Mouse (Mus musculus): ENCODE results near the gene Bcl7b. TPM values are rescaled to one million over a fixed set of nuclear protein-coding genes. Genes with fewer than 3 reads are reported as not detected.
A peak's percentile ranks its signal among the peaks of the same experiment; 100 is the strongest.

Gene Bcl7b
- polyA plus RNA-seq, 1 experiment: 28.4 TPM

DNA sequence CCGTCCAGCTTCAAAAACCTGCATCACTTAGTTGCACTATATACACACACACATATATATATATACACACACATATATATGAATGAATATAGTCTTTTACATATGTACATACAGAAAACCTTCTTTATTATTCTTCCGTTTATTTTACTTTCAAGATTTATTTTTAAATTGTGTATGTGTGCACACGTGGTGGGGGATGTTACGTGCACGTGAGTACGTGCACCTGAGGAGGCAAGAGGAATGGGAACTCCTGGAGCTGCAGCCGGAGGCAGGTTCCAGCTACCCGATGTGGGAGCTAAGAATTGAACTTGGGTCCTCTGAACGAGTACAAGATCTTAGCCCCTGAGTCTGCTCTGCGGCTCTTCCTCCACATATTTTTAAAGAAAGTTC is 18.1 kb downstream of the Bcl7b start:
- H3K27me3 ChIP-seq (ENCODE audit: control insufficient read depth, insufficient read depth, low read length): no peaks in the 10 kb centered on the region
- peaks cover 8% of the 10 kb centered on the region for H3K4me1 ChIP-seq (ENCODE audit: control insufficient read depth, insufficient read depth, insufficient read length, low read length)
- peak overlapping the region; percentile 95 for H3K27ac ChIP-seq (ENCODE audit: insufficient read depth, low read depth, low read length)
- H3K36me3 ChIP-seq (ENCODE audit: control insufficient read depth, insufficient read depth, low read length): peaks cover 13% of the 10 kb centered on the region
- H3K4me3 ChIP-seq (ENCODE audit: low read depth, low read length): peak overlapping the region; percentile 67
- TF ChIP-seq CTCF (IDR thresholded peaks at IDR 0.05; ENCODE audit: extremely low read depth, insufficient read length, insufficient replicate concordance, low read depth, low read length) (no peak), POLR2A (IDR thresholded peaks at IDR 0.05; ENCODE audit: low read depth, low read length) (no peak)
- 18% methylated on average over 10 of the region's 10 CpGs for WGBS

DNA sequence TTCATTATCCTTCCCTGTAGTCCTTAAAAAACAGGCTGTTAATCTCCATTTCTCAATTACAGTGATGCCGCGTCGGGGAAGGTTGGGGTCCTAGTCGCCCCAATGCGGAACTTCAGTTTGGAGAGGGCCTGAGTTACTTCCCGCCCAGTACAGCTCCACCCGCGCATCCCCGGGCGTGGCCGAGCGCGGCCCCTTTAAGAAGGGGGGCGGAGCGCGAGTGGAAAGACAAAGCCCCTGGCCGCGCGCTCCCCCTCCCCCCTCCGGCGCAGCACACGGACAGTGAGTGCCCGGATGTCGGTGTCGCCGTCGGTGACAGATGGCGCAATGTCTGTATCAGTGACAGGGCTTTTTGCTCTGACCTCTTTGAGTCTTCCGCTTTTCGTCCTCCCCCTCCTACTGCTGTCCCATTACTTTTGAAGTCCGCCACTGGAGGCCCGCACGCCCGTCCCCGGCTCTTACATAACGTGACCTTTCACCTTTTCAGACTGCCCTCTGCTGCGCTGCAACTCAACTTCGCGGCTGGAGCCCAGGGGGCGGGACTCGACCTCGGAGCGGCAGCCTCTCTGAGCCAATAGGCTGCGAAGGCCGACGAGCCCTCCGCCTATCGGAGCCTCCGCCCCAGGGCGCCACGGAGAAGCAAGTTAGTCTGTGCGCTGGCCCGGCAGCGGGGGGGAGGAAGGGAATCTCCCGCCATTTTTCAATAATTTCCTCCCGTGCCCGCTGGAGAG is 18.7 kb downstream of the Bcl7b start, which contains the start of gene Baz1b:
Baz1b (plus strand) TSS at position 644 of the 728 bp plus-strand sequence.
- Histone ChIP-seq H3K36me3 (ENCODE audit: control insufficient read depth, insufficient read depth, low read length) (peaks cover 9% of the 10 kb centered on the region), H3K27ac (ENCODE audit: insufficient read depth, low read depth, low read length) (peak within 1 kb of the TSS; percentile 95), H3K27me3 (ENCODE audit: control insufficient read depth, insufficient read depth, low read length) (no peaks in the 10 kb centered on the region), H3K4me1 (ENCODE audit: control insufficient read depth, insufficient read depth, insufficient read length, low read length) (peaks cover 8% of the 10 kb centered on the region), H3K4me3 (ENCODE audit: low read depth, low read length) (peak within 1 kb of the TSS; percentile 96)
- TF ChIP-seq POLR2A (IDR thresholded peaks at IDR 0.05; ENCODE audit: low read depth, low read length) (peak; percentile 66), CTCF (IDR thresholded peaks at IDR 0.05; ENCODE audit: extremely low read depth, insufficient read length, insufficient replicate concordance, low read depth, low read length) (no peak)
- WGBS: under 1% methylated on average over 57 of the region's 57 CpGs

- H3K36me3 ChIP-seq (ENCODE audit: control insufficient read depth, insufficient read depth, low read length): peaks cover 3% of the 10 kb centered on the region; the same call in 1 of the 2 replicates
- H3K27me3 ChIP-seq (ENCODE audit: control insufficient read depth, insufficient read depth, low read length): no peaks in the 10 kb centered on the region
- under 1% methylated on average over 100 of the region's 102 CpGs for WGBS
- H3K4me3 ChIP-seq (ENCODE audit: low read depth, low read length): peak overlapping the region; percentile 96
- H3K27ac ChIP-seq (ENCODE audit: insufficient read depth, low read depth, low read length): peak overlapping the region; percentile 81
- peaks cover 8% of the 10 kb centered on the region for H3K4me1 ChIP-seq (ENCODE audit: control insufficient read depth, insufficient read depth, insufficient read length, low read length)
- TF ChIP-seq POLR2A (IDR thresholded peaks at IDR 0.05; ENCODE audit: low read depth, low read length) (no peak), CTCF (IDR thresholded peaks at IDR 0.05; ENCODE audit: extremely low read depth, insufficient read length, insufficient replicate concordance, low read depth, low read length) (no peak)
Observed at GRCm38 (mm10) chr5:135187349-135188213, 19.5 kb downstream of the Bcl7b start.

DNA sequence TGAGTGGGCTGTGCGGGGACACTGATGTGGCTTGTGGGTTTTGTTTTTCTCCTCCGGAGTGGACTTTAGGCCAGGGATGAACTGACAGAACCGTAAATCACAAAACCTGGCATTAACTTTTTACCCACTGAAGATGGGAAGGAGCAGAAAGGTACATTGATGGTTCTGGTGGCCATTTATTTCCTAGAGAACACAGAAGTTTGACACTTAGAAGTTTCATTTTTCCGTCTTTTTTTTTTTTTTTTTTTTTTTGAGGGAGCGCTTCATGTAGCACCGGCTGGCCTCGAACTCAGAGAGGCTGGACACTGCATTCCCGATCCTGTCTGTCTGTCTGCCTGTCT is 20.1 kb downstream of the Bcl7b start:
- no peaks in the 10 kb centered on the region for H3K27me3 ChIP-seq (ENCODE audit: control insufficient read depth, insufficient read depth, low read length)
- H3K27ac ChIP-seq (ENCODE audit: insufficient read depth, low read depth, low read length): peak overlapping the region; percentile 81; the same call in 1 of the 2 replicates
- TF ChIP-seq POLR2A (IDR thresholded peaks at IDR 0.05; ENCODE audit: low read depth, low read length) (no peak), CTCF (IDR thresholded peaks at IDR 0.05; ENCODE audit: extremely low read depth, insufficient read length, insufficient replicate concordance, low read depth, low read length) (no peak)
- peak overlapping the region; percentile 96 for H3K4me3 ChIP-seq (ENCODE audit: low read depth, low read length)
- H3K36me3 ChIP-seq (ENCODE audit: control insufficient read depth, insufficient read depth, low read length): peaks cover 3% of the 10 kb centered on the region; the same call in 1 of the 2 replicates
- H3K4me1 ChIP-seq (ENCODE audit: control insufficient read depth, insufficient read depth, insufficient read length, low read length): peaks cover 11% of the 10 kb centered on the region
- 0% methylated on average over 8 of the region's 8 CpGs for WGBS

GRCm38 (mm10) chr5:135189281-135190022 is 21.4 kb downstream of the Bcl7b start:
- no peak overlapping the region for H3K27ac ChIP-seq (ENCODE audit: insufficient read depth, low read depth, low read length)
- peaks cover 11% of the 10 kb centered on the region for H3K4me1 ChIP-seq (ENCODE audit: control insufficient read depth, insufficient read depth, insufficient read length, low read length)
- TF ChIP-seq CTCF (IDR thresholded peaks at IDR 0.05; ENCODE audit: extremely low read depth, insufficient read length, insufficient replicate concordance, low read depth, low read length) (no peak), POLR2A (IDR thresholded peaks at IDR 0.05; ENCODE audit: low read depth, low read length) (no peak)
- H3K4me3 ChIP-seq (ENCODE audit: low read depth, low read length): no peak overlapping the region
- no peaks in the 10 kb centered on the region for H3K27me3 ChIP-seq (ENCODE audit: control insufficient read depth, insufficient read depth, low read length)
- peaks cover 5% of the 10 kb centered on the region; the same call in 1 of the 2 replicates for H3K36me3 ChIP-seq (ENCODE audit: control insufficient read depth, insufficient read depth, low read length)
- 24% methylated on average over 2 of the region's 2 CpGs for WGBS

DNA sequence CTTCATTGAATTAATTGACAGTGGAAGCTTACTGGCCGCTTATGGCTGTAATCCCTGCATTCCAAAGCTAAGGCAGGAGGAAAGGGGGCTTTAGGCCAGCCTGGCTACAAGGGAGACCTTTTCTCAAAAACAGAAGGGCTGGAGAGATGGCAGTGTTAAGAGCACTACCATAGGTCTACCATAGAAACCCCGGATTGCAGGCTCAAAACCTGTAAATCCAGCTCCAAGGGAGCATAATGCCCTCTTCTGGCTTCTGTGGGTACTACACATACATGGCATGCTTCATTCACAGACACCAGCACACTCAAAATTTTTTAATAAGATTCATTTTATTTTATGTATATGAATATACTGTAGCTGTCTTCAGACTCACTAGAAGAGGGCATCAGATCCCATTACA is 23.5 kb downstream of the Bcl7b start:
- no peak overlapping the region for H3K4me3 ChIP-seq (ENCODE audit: low read depth, low read length)
- peaks cover 16% of the 10 kb centered on the region for H3K36me3 ChIP-seq (ENCODE audit: control insufficient read depth, insufficient read depth, low read length)
- TF ChIP-seq POLR2A (IDR thresholded peaks at IDR 0.05; ENCODE audit: low read depth, low read length) (no peak), CTCF (IDR thresholded peaks at IDR 0.05; ENCODE audit: extremely low read depth, insufficient read length, insufficient replicate concordance, low read depth, low read length) (peak; percentile 40; the same call in 1 of the 2 replicates)
- no peaks in the 10 kb centered on the region for H3K27me3 ChIP-seq (ENCODE audit: control insufficient read depth, insufficient read depth, low read length)
- WGBS: 28% methylated on average over 2 of the region's 2 CpGs
- no peak overlapping the region for H3K27ac ChIP-seq (ENCODE audit: insufficient read depth, low read depth, low read length)
- peaks cover 9% of the 10 kb centered on the region; the same call in 1 of the 2 replicates for H3K4me1 ChIP-seq (ENCODE audit: control insufficient read depth, insufficient read depth, insufficient read length, low read length)
